Mouse (Mus musculus): Measurements from ENCODE around the gene Cyba. TPM values are rescaled to one million over a fixed set of nuclear protein-coding genes. Genes with fewer than 3 reads are reported as not detected.

The Cyba gene
- polyA plus RNA-seq, 1 experiment from 2014 or later: 153 TPM

- no peak overlapping the region for H3K9ac ChIP-seq
- WGBS (ENCODE audit: insufficient replicate concordance): 72% methylated on average over 9 of the region's 9 CpGs
- no peak overlapping the region for H3K4me2 ChIP-seq
- H3K9me3 ChIP-seq (replicated peaks): no peaks in the 10 kb centered on the region
- H3K4me1 ChIP-seq (replicated peaks): peaks cover 9% of the 10 kb centered on the region; the same call in 1 of the 2 replicates
- no peak overlapping the region for H3K4me3 ChIP-seq (replicated peaks)
- H3K27ac ChIP-seq: no peak overlapping the region
- peaks cover 42% of the 10 kb centered on the region for H3K36me3 ChIP-seq
- H3K27me3 ChIP-seq: no peaks in the 10 kb centered on the region
- ATAC-seq (ENCODE audit: low read depth) (no peak), DNase-seq (no peak)
These were observed 12.7 kb downstream of the Cyba start for GRCm38 (mm10) chr8:122419881-122420555.

GRCm38 (mm10) chr8:122415554-122415953, 17.2 kb downstream of the Cyba start:
- Histone ChIP-seq H3K27me3 (no peaks in the 10 kb centered on the region), H3K27ac (peak overlapping the region; percentile 29), H3K4me2 (no peak overlapping the region), H3K9me3 (replicated peaks) (no peaks in the 10 kb centered on the region), H3K4me3 (replicated peaks) (no peak overlapping the region), H3K4me1 (replicated peaks) (peaks cover 8% of the 10 kb centered on the region; the same call in 1 of the 2 replicates), H3K36me3 (peaks cover 83% of the 10 kb centered on the region), H3K9ac (no peak overlapping the region)
- no peak for DNase-seq
- WGBS (ENCODE audit: insufficient replicate concordance): 47% methylated on average over 6 of the region's 6 CpGs
- no peak for ATAC-seq (ENCODE audit: low read depth)

GRCm38 (mm10) chr8:122414311-122414710, 18.4 kb downstream of the Cyba start:
- 84% methylated on average over 9 of the region's 9 CpGs for WGBS (ENCODE audit: insufficient replicate concordance)
- H3K4me2 ChIP-seq: no peak overlapping the region
- no peak overlapping the region for H3K9ac ChIP-seq
- H3K27ac ChIP-seq: no peak overlapping the region
- DNase-seq (no peak), ATAC-seq (ENCODE audit: low read depth) (no peak)
- no peak overlapping the region for H3K4me3 ChIP-seq (replicated peaks)
- H3K27me3 ChIP-seq: no peaks in the 10 kb centered on the region
- H3K4me1 ChIP-seq (replicated peaks): peaks cover 8% of the 10 kb centered on the region; the same call in 1 of the 2 replicates
- peaks cover 96% of the 10 kb centered on the region for H3K36me3 ChIP-seq
- H3K9me3 ChIP-seq (replicated peaks): no peaks in the 10 kb centered on the region

- no peak overlapping the region for H3K4me3 ChIP-seq (replicated peaks)
- no peak overlapping the region for H3K27ac ChIP-seq
- ATAC-seq (ENCODE audit: low read depth): no peak
- H3K27me3 ChIP-seq: no peaks in the 10 kb centered on the region
- H3K36me3 ChIP-seq: peaks cover 100% of the 10 kb centered on the region
- no peak overlapping the region for H3K4me2 ChIP-seq
- no peak overlapping the region for H3K9ac ChIP-seq
- WGBS (ENCODE audit: insufficient replicate concordance): 85% methylated on average over 7 of the region's 7 CpGs
- H3K9me3 ChIP-seq (replicated peaks): no peaks in the 10 kb centered on the region
- H3K4me1 ChIP-seq (replicated peaks): peaks cover 21% of the 10 kb centered on the region
- no peak for DNase-seq
These were observed 25.1 kb downstream of the Cyba start for GRCm38 (mm10) chr8:122407678-122408077.

GRCm38 (mm10) chr8:122405146-122405805, 27.5 kb downstream of the Cyba start:
- Histone ChIP-seq H3K27ac (peak overlapping the region; percentile 50), H3K4me3 (replicated peaks) (no peak overlapping the region), H3K9me3 (replicated peaks) (no peaks in the 10 kb centered on the region), H3K27me3 (no peaks in the 10 kb centered on the region), H3K4me1 (replicated peaks) (peaks cover 21% of the 10 kb centered on the region), H3K4me2 (no peak overlapping the region), H3K9ac (no peak overlapping the region), H3K36me3 (peaks cover 100% of the 10 kb centered on the region)
- WGBS (ENCODE audit: insufficient replicate concordance): 29% methylated on average over 9 of the region's 9 CpGs
- ATAC-seq (ENCODE audit: low read depth): peak; percentile 63
- no peak for DNase-seq

GRCm38 (mm10) chr8:122398186-122398585, 34.5 kb downstream of the Cyba start:
- Histone ChIP-seq H3K4me2 (no peak overlapping the region), H3K4me3 (replicated peaks) (no peak overlapping the region), H3K27ac (no peak overlapping the region), H3K4me1 (replicated peaks) (no peaks in the 10 kb centered on the region), H3K36me3 (peaks cover 92% of the 10 kb centered on the region), H3K9me3 (replicated peaks) (no peaks in the 10 kb centered on the region), H3K27me3 (no peaks in the 10 kb centered on the region), H3K9ac (no peak overlapping the region)
- WGBS (ENCODE audit: insufficient replicate concordance): 89% methylated on average over 9 of the region's 9 CpGs
- DNase-seq: no peak
- ATAC-seq (ENCODE audit: low read depth): no peak

- no peak overlapping the region for H3K9ac ChIP-seq
- H3K27me3 ChIP-seq: no peaks in the 10 kb centered on the region
- no peak overlapping the region for H3K27ac ChIP-seq
- WGBS (ENCODE audit: insufficient replicate concordance): 82% methylated on average over 6 of the region's 6 CpGs
- H3K4me3 ChIP-seq (replicated peaks): no peak overlapping the region
- no peaks in the 10 kb centered on the region for H3K4me1 ChIP-seq (replicated peaks)
- no peaks in the 10 kb centered on the region for H3K9me3 ChIP-seq (replicated peaks)
- H3K36me3 ChIP-seq: peaks cover 89% of the 10 kb centered on the region
- ATAC-seq (ENCODE audit: low read depth) (no peak), DNase-seq (no peak)
- no peak overlapping the region for H3K4me2 ChIP-seq
These were observed 37.4 kb downstream of the Cyba start for GRCm38 (mm10) chr8:122395291-122395690.

- H3K27ac ChIP-seq: no peak overlapping the region
- H3K27me3 ChIP-seq: no peaks in the 10 kb centered on the region
- H3K4me3 ChIP-seq (replicated peaks): no peak overlapping the region
- H3K36me3 ChIP-seq: peaks cover 88% of the 10 kb centered on the region
- ATAC-seq (ENCODE audit: low read depth): no peak
- DNase-seq: no peak
- H3K9ac ChIP-seq: no peak overlapping the region
- H3K4me2 ChIP-seq: no peak overlapping the region
- no peaks in the 10 kb centered on the region for H3K9me3 ChIP-seq (replicated peaks)
- H3K4me1 ChIP-seq (replicated peaks): no peaks in the 10 kb centered on the region
These were observed 39.0 kb downstream of the Cyba start for GRCm38 (mm10) chr8:122393717-122394116.

GRCm38 (mm10) chr8:122390758-122391157, 42.0 kb downstream of the Cyba start:
- WGBS (ENCODE audit: insufficient replicate concordance): 73% methylated on average over 3 of the region's 3 CpGs
- Histone ChIP-seq H3K27me3 (no peaks in the 10 kb centered on the region), H3K27ac (no peak overlapping the region), H3K9me3 (replicated peaks) (no peaks in the 10 kb centered on the region), H3K4me2 (no peak overlapping the region), H3K4me3 (replicated peaks) (no peak overlapping the region), H3K36me3 (peaks cover 93% of the 10 kb centered on the region), H3K9ac (no peak overlapping the region), H3K4me1 (replicated peaks) (no peaks in the 10 kb centered on the region)
- DNase-seq (no peak), ATAC-seq (ENCODE audit: low read depth) (no peak)

GRCm38 (mm10) chr8:122389357-122389756, 43.4 kb downstream of the Cyba start:
- no peak overlapping the region for H3K27ac ChIP-seq
- H3K4me2 ChIP-seq: no peak overlapping the region
- DNase-seq (no peak), ATAC-seq (ENCODE audit: low read depth) (no peak)
- H3K9ac ChIP-seq: no peak overlapping the region
- H3K4me1 ChIP-seq (replicated peaks): peaks cover 9% of the 10 kb centered on the region
- WGBS (ENCODE audit: insufficient replicate concordance): 86% methylated on average over 3 of the region's 3 CpGs
- H3K4me3 ChIP-seq (replicated peaks): no peak overlapping the region
- no peaks in the 10 kb centered on the region for H3K27me3 ChIP-seq
- H3K36me3 ChIP-seq: peaks cover 97% of the 10 kb centered on the region
- no peaks in the 10 kb centered on the region for H3K9me3 ChIP-seq (replicated peaks)

- Histone ChIP-seq H3K4me2 (no peak overlapping the region), H3K27ac (no peak overlapping the region), H3K36me3 (peaks cover 92% of the 10 kb centered on the region), H3K4me3 (replicated peaks) (no peak overlapping the region), H3K27me3 (no peaks in the 10 kb centered on the region), H3K4me1 (replicated peaks) (peaks cover 44% of the 10 kb centered on the region), H3K9me3 (replicated peaks) (no peaks in the 10 kb centered on the region), H3K9ac (no peak overlapping the region)
- 83% methylated on average over 4 of the region's 4 CpGs for WGBS (ENCODE audit: insufficient replicate concordance)
- no peak for ATAC-seq (ENCODE audit: low read depth)
- DNase-seq: no peak
These were observed 49.7 kb downstream of the Cyba start for GRCm38 (mm10) chr8:122383039-122383438.

All from liver, embryonic 13.5 days (tissue).